Mouse (Mus musculus) lung, adult 2 months (tissue): Measurements from ENCODE around the gene Atad1.

Experiments
- CTCF ChIP-seq: fragments of 200-500 bp; IDR thresholded peaks from 2 replicates; pipeline ENCODE4 v1.5.1; 2011; ENCODE audit warnings: mild to moderate bottlenecking, low read length, control low read depth; ENCODE audit not compliant: insufficient read depth
- POLR2A ChIP-seq: fragments of 200-500 bp; IDR thresholded peaks from 2 replicates; pipeline ENCODE4 v1.6.1; 2011; ENCODE audit warnings: low read depth, mild to moderate bottlenecking, control low read depth, low read length, borderline replicate concordance; ENCODE audit errors: extremely low read depth

GRCm38 (mm10) chr19:32723817-32724216 is 15.8 kb downstream of the Atad1 start:
- TF ChIP-seq POLR2A (no peak), CTCF (no peak)
